Mouse (Mus musculus) CD4-positive helper T cell, adult 2 months (primary cell): ENCODE results near the gene Aspn.

Source experiments
- DNase-seq: peaks from one replicate; pipeline ENCODE4 v3.0.0-alpha.2; 2012; ENCODE audit warnings: low read depth, missing footprints, low spot score

Gene Aspn

GRCm38 (mm10) chr13:49544279-49544678 is at the start of gene Aspn:
Gene Aspn, plus strand, starts transcription at chr13:49544443.
- no peak for DNase-seq

GRCm38 (mm10) chr13:49504510-49504909 is 39.7 kb upstream of the Aspn start, which contains the start of gene Ecm2:
Gene Ecm2, plus strand, starts transcription at chr13:49504810.
- no peak for DNase-seq

GRCm38 (mm10) chr13:49505776-49506175 is 38.5 kb upstream of the Aspn start:
- DNase-seq, result no peak

GRCm38 (mm10) chr13:49507176-49507575 is 37.1 kb upstream of the Aspn start:
- no peak for DNase-seq

GRCm38 (mm10) chr13:49518761-49519160 is 25.5 kb upstream of the Aspn start:
- no peak for DNase-seq

- DNase-seq, result no peak
Observed at GRCm38 (mm10) chr13:49526235-49526634, 18.0 kb upstream of the Aspn start.

- no peak for DNase-seq
Observed at GRCm38 (mm10) chr13:49530636-49531035, 13.6 kb upstream of the Aspn start.

GRCm38 (mm10) chr13:49536946-49537345 is 7.3 kb upstream of the Aspn start:
- no peak for DNase-seq

GRCm38 (mm10) chr13:49538693-49539092 is 5.5 kb upstream of the Aspn start:
- no peak for DNase-seq

GRCm38 (mm10) chr13:49545646-49546045 is 1.4 kb downstream of the Aspn start:
- no peak for DNase-seq

GRCm38 (mm10) chr13:49546517-49546916 is 2.3 kb downstream of the Aspn start:
- no peak for DNase-seq

GRCm38 (mm10) chr13:49547563-49548150 is 3.4 kb downstream of the Aspn start:
- no peak for DNase-seq

- no peak for DNase-seq
Observed at GRCm38 (mm10) chr13:49549616-49550015, 5.4 kb downstream of the Aspn start.

- no peak for DNase-seq
Observed at GRCm38 (mm10) chr13:49554519-49554918, 10.3 kb downstream of the Aspn start.

- DNase-seq, result no peak
Observed at GRCm38 (mm10) chr13:49556203-49556602, 12.0 kb downstream of the Aspn start.

GRCm38 (mm10) chr13:49556924-49557323 is 12.7 kb downstream of the Aspn start:
- no peak for DNase-seq

GRCm38 (mm10) chr13:49559185-49559584 is 14.9 kb downstream of the Aspn start:
- no peak for DNase-seq

- no peak for DNase-seq
Observed at GRCm38 (mm10) chr13:49560886-49561285, 16.6 kb downstream of the Aspn start.

- no peak for DNase-seq
Observed at GRCm38 (mm10) chr13:49564347-49564746, 20.1 kb downstream of the Aspn start.

- DNase-seq, result no peak
Observed at GRCm38 (mm10) chr13:49570371-49570770, 26.1 kb downstream of the Aspn start.

GRCm38 (mm10) chr13:49571418-49571817 is 27.2 kb downstream of the Aspn start:
- no peak for DNase-seq

GRCm38 (mm10) chr13:49581541-49582530 is 37.6 kb downstream of the Aspn start, which contains the start of gene Omd:
Gene Omd, plus strand, starts transcription at chr13:49582462.
- no peak for DNase-seq

GRCm38 (mm10) chr13:49583859-49584258 is 39.6 kb downstream of the Aspn start:
- no peak for DNase-seq
